Mouse (Mus musculus): ENCODE measurements around the gene Tmem131. TPM values are rescaled to one million over a fixed set of nuclear protein-coding genes. Genes with fewer than 3 reads are reported as not detected.

The Tmem131 gene
- polyA plus RNA-seq, 1 experiment from 2014 or later: 15.2 TPM

Other genes with a start within 250 kb of the Tmem131 start
- gene 4933424G06Rik, start 233.5 kb downstream of the Tmem131 start, polyA plus RNA-seq (2015; fragmentation: Nextera tagmentation; extraction: Ambion mirVana): 0.13 TPM in 1 of 2 replicates, not detected in the other
- 59.3 and 62.0 TPM in 2 replicates for gene Actr1b, start 229.2 kb downstream of the Tmem131 start, polyA plus RNA-seq (2015; fragmentation: Nextera tagmentation; extraction: Ambion mirVana)
- gene Zap70, start 181.9 kb downstream of the Tmem131 start, polyA plus RNA-seq (2015; fragmentation: Nextera tagmentation; extraction: Ambion mirVana): 118 and 123 TPM in 2 replicates
- gene Vwa3b, start 82.9 kb upstream of the Tmem131 start, polyA plus RNA-seq (2015; fragmentation: Nextera tagmentation; extraction: Ambion mirVana): 0.13 and 0.59 TPM in 2 replicates

All from thymus, postnatal 0 days (tissue).